Mouse (Mus musculus) liver, adult 2 months (tissue): ENCODE data around the gene Cyb5d1.

Experiments
- CTCF ChIP-seq: fragments of 200-500 bp; IDR thresholded peaks from 2 replicates; pipeline ENCODE4 v1.5.1; 2011; ENCODE audit warnings: low read depth, low read length, control low read depth
- POLR2A ChIP-seq: fragments of 200-500 bp; IDR thresholded peaks from 2 replicates; pipeline ENCODE4 v1.6.1; 2011; ENCODE audit warnings: low read length, control low read depth; ENCODE audit not compliant: insufficient read depth; ENCODE audit errors: extremely low read depth

DNA sequence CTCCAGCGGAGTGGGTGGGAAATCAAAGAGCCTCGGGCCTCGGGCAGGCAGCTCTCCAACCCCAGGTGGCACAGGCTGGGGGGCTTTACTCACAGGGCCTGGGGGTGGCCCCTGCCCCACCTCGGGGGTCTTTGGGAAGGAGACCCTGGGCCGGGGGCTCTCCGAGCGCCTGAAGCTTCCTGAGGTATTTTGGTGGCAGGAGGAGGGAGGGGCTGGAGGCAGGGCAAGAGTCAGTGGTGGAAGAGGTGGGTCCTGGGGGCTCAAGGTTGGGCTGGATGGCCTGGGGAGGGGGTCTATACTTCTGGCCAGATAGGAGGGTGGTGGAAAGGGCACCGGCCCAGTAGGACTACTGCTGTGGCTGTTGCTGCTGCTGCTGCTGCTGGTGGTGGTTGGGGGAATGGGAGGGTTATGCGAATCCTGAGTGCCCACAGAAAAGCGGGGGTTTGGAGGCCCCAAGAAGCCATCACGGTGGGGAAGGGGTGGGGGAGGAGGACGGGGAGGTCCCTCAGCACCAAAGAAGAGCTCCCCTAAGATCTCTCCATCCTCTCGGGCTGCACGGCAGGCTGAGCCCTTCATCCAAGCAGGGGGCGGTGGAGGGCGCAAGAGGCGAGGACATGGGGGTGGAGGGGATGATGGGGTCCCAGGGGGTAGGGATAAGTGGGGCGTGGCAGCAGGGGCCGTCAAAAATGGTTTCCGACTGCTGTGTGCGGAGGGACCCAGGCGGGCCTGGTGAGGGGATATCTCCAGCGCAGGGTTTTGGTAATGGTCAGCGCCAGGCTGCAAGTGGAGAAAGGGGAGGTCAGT lies 10.2 kb upstream of the Cyb5d1 start:
- TF ChIP-seq CTCF (no peak), POLR2A (no peak)
